Mouse (Mus musculus): ENCODE measurements around the gene Slc2a3.

GRCm38 (mm10) chr6:122695398-122695797 lies 106.0 kb downstream of the Slc2a3 start:
- TF ChIP-seq CTCF (IDR thresholded peaks at IDR 0.05; ENCODE audit: borderline replicate concordance, control insufficient read depth, extremely low read depth, insufficient read depth, low read length, poor library complexity) (no peak), POLR2A (IDR thresholded peaks at IDR 0.05; ENCODE audit: control insufficient read depth, extremely low read depth, insufficient read depth, low read length, poor library complexity) (no peak)

Data from thymus, adult 2 months (tissue).